Mouse (Mus musculus) stomach, postnatal 0 days (tissue): ENCODE results near the gene Dcaf7.

ENCODE experiments used
- CTCF ChIP-seq: IDR thresholded peaks from 2 replicates; pipeline ENCODE4 v1.5.1; 2016; ENCODE audit warnings: antibody characterized with exemption, low read depth, mild to moderate bottlenecking, moderate library complexity
- EP300 ChIP-seq: optimal IDR thresholded peaks from 2 replicates; pipeline ENCODE3; 2016; ENCODE audit warnings: antibody characterized with exemption

DNA sequence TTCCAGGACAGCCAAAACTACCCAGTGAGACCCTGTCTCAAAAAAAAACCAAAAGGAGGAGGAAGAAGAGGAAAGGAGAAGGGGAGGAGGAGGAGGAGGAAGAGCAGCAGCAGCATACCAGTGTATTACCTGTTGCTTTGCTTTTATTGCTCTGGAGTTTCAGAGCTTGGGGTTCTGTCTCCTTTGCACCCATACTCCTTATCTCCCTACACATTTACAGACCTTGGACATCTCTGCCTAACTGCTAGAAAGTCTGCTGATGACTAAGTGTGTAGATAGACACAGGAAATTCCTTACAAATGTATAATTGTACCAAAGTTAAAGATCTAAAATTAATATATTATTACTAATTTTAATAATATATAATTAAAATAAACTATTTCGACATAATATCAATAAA, 8.6 kb downstream of the Dcaf7 start:
- TF ChIP-seq CTCF (no peak), EP300 (no peak)
